Mouse (Mus musculus): Measurements from ENCODE around the gene Smarcd3. TPM values are rescaled to one million over a fixed set of nuclear protein-coding genes. Genes with fewer than 3 reads are reported as not detected.
"Not testable (repeated sequence)": the region's sequence is repeated elsewhere in the genome, so short reads cannot be mapped to it uniquely, and the experiment has no call there.

Gene Smarcd3
- total and polyA plus RNA-seq, 2 experiments from 2014 or later = 33.9 to 79.2 TPM

DNA sequence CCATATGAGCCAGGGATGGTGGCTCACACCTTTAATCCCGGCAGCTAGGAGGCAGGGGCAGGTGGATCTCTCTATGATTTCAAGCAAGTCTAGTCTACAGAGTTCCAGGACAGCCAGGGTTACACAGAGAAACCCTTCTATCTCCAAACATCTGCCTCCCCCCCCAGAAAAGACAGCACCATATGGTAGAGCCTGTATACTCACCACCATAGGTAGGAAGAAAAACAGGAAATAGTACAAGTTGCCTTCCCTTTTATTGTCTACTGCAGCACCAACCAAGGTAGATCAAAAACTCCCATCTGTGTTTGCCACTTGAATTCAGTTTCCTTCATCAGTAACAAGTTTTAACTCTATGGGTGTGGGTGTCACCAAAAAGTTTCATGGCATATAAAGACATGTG lies 48.3 kb downstream of the Smarcd3 start:
- Histone ChIP-seq H3K4me2 (ENCODE audit: low read depth, low read length) (peak overlapping the region; percentile 72), H3K4me3 (ENCODE audit: low read depth, low read length) (no peak overlapping the region), H3K36me3 (replicated peaks; ENCODE audit: control insufficient read depth, insufficient read depth, low read length) (peaks cover 42% of the 10 kb centered on the region), H3K9ac (replicated peaks; ENCODE audit: low read depth, low read length) (no peak overlapping the region), H3K4me1 (ENCODE audit: control insufficient read depth, insufficient read depth) (peaks cover 12% of the 10 kb centered on the region; the same call in 1 of the 2 replicates), H3K27ac (ENCODE audit: low read depth) (no peak overlapping the region), H3K27me3 (ENCODE audit: control insufficient read depth, insufficient read depth, low read length) (no peaks in the 10 kb centered on the region), H3K9me3 (replicated peaks; ENCODE audit: control insufficient read depth, low read length) (no peaks in the 10 kb centered on the region)
- ATAC-seq (ENCODE audit: insufficient read depth, low read depth) (no peak), DNase-seq (ENCODE audit: low spot score) (no peak)
- WGBS = 87% methylated on average over 1 of the region's 1 CpGs
- TF ChIP-seq EP300 (IDR thresholded peaks at IDR 0.05; ENCODE audit: low read depth) (no peak), CTCF (IDR thresholded peaks at IDR 0.05; ENCODE audit: low read depth) (no peak)

DNA sequence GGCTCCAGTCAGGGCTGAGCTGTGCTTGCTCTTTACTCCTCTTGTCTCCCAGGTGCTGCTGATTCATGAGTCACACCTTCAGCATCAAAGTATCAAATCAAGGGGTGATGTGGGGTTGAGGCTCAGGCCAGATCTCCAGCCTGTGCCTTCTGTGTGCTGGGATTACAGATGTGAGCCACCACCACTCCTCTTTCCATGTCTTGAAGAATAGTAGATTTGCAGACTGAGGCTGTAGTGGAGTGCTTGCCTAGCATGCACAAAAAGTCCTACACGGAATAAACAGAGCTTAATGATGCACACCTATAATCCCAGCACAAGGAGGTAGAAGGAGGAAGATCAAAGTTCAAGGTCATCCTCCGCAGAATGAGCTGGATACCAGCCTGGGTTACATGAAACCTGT lies 67.5 kb downstream of the Smarcd3 start, which contains the start of gene 4931409K22Rik:
Gene 4931409K22Rik (minus strand): TSS at position 101 of the 400 bp plus-strand sequence.
- Histone ChIP-seq H3K4me2 (ENCODE audit: low read depth, low read length) (no peak within 1 kb of the TSS), H3K4me1 (ENCODE audit: control insufficient read depth, insufficient read depth) (no peaks in the 10 kb centered on the region; the same call in 1 of the 2 replicates), H3K9ac (replicated peaks; ENCODE audit: low read depth, low read length) (no peak within 1 kb of the TSS), H3K9me3 (replicated peaks; ENCODE audit: control insufficient read depth, low read length) (no peaks in the 10 kb centered on the region), H3K27ac (ENCODE audit: low read depth) (no peak within 1 kb of the TSS), H3K36me3 (replicated peaks; ENCODE audit: control insufficient read depth, insufficient read depth, low read length) (no peaks in the 10 kb centered on the region), H3K27me3 (ENCODE audit: control insufficient read depth, insufficient read depth, low read length) (no peaks in the 10 kb centered on the region), H3K4me3 (ENCODE audit: low read depth, low read length) (no peak within 1 kb of the TSS)
- TF ChIP-seq EP300 (IDR thresholded peaks at IDR 0.05; ENCODE audit: low read depth) = no peak
- no peak for TF ChIP-seq CTCF (IDR thresholded peaks at IDR 0.05; ENCODE audit: low read depth)
- DNase-seq (ENCODE audit: low spot score) (no peak), ATAC-seq (ENCODE audit: insufficient read depth, low read depth) (no peak)
- 65% methylated on average over 2 of the region's 2 CpGs for WGBS

DNA sequence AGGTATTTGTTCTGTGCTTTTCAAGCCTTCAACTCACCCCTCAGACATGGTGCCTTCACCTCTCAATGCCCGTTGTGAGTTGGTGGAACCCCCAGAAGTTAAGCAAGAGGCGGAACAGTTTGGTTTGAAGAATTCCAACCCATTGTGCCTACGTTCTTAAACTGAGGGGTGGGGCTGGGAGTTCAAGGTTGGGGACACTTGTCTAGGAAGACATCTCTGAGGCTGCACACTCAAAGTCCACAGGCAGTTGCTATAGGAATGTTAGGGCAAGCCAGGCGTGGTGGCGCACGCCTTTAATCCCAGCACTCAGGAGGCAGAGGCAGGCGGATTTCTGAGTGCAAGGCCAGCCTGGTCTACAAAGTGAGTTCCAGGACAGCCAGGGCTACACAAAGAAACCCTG lies 68.9 kb downstream of the Smarcd3 start:
- not testable (repeated sequence) for ATAC-seq (ENCODE audit: insufficient read depth, low read depth); H3K4me3 ChIP-seq (ENCODE audit: low read depth, low read length)

DNA sequence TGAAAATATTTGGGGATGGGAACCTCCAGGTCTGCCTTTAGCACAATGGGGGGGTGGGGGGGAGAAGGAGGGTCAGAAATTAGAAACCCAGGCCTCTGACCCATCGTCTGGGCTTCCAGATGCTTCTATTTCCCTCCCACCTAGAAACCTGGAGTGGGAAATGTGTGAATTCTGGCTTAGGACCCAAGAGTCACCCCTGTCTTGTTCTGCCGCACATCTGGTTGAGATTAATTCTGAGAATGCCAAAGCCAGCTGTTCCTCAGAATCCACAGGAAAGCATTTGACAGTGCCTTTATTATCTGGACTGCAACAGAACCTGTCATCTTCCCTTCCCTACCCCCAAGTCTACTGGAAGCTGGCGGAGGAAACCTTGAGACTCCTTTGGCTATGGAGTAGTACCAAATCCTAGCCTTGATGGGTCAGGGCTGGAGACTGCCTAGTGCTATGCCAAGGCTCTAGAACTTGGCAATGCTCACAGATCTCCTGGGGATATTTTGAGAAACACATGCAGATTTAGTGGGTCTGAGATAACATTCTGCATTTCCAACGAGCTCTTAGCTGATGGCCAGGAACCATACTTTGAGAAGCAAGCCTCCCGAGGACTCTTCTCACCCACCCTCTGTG lies 70.5 kb downstream of the Smarcd3 start:
- no peak overlapping the region for H3K27ac ChIP-seq (ENCODE audit: low read depth)
- H3K9me3 ChIP-seq (replicated peaks; ENCODE audit: control insufficient read depth, low read length) = no peaks in the 10 kb centered on the region
- no peak overlapping the region for H3K4me3 ChIP-seq (ENCODE audit: low read depth, low read length)
- DNase-seq (ENCODE audit: low spot score) = no peak
- no peak overlapping the region for H3K4me2 ChIP-seq (ENCODE audit: low read depth, low read length)
- no peak overlapping the region for H3K9ac ChIP-seq (replicated peaks; ENCODE audit: low read depth, low read length)
- no peaks in the 10 kb centered on the region for H3K36me3 ChIP-seq (replicated peaks; ENCODE audit: control insufficient read depth, insufficient read depth, low read length)
- WGBS = 47% methylated on average over 5 of the region's 5 CpGs
- no peak for ATAC-seq (ENCODE audit: insufficient read depth, low read depth)
- TF ChIP-seq EP300 (IDR thresholded peaks at IDR 0.05; ENCODE audit: low read depth) (no peak), CTCF (IDR thresholded peaks at IDR 0.05; ENCODE audit: low read depth) (no peak)
- no peaks in the 10 kb centered on the region for H3K27me3 ChIP-seq (ENCODE audit: control insufficient read depth, insufficient read depth, low read length)
- H3K4me1 ChIP-seq (ENCODE audit: control insufficient read depth, insufficient read depth) = peaks cover 8% of the 10 kb centered on the region; the same call in 1 of the 2 replicates

More for the DNA sequence above, 68.9 kb downstream of the Smarcd3 start:
- H3K9me3 ChIP-seq (replicated peaks; ENCODE audit: control insufficient read depth, low read length); H3K27ac ChIP-seq (ENCODE audit: low read depth); H3K4me1 ChIP-seq (ENCODE audit: control insufficient read depth, insufficient read depth); H3K9ac ChIP-seq (replicated peaks; ENCODE audit: low read depth, low read length); H3K27me3 ChIP-seq (ENCODE audit: control insufficient read depth, insufficient read depth, low read length); H3K36me3 ChIP-seq (replicated peaks; ENCODE audit: control insufficient read depth, insufficient read depth, low read length); DNase-seq (ENCODE audit: low spot score); H3K4me2 ChIP-seq (ENCODE audit: low read depth, low read length): not testable (repeated sequence)
- WGBS = 89% methylated on average over 7 of the region's 7 CpGs

DNA sequence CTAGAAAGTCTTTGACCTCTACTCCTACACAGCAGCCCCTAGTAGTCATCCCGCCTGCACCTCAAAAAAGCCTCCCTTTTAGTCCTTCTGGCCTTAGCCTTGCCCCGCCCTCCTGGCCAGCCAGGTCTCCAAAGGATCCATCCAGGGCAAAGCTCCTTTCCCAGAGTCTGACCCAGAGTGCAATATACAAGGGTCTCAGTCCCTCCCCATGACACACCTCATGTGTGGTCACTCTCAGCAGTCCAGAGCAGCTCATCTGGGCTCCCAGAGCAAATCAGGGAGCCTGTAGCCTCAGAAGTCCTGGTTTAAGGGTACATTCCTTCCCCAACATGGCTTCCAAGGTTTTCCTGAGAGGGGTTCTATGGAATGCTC lies 72.9 kb downstream of the Smarcd3 start:
- no peak for TF ChIP-seq EP300 (IDR thresholded peaks at IDR 0.05; ENCODE audit: low read depth)
- no peak for TF ChIP-seq CTCF (IDR thresholded peaks at IDR 0.05; ENCODE audit: low read depth)
- H3K4me1 ChIP-seq (ENCODE audit: control insufficient read depth, insufficient read depth) = peaks cover 8% of the 10 kb centered on the region; the same call in 1 of the 2 replicates
- peak overlapping the region; percentile 35 for H3K4me2 ChIP-seq (ENCODE audit: low read depth, low read length)
- ATAC-seq (ENCODE audit: insufficient read depth, low read depth) = no peak
- no peaks in the 10 kb centered on the region for H3K36me3 ChIP-seq (replicated peaks; ENCODE audit: control insufficient read depth, insufficient read depth, low read length)
- H3K27ac ChIP-seq (ENCODE audit: low read depth) = no peak overlapping the region
- H3K9ac ChIP-seq (replicated peaks; ENCODE audit: low read depth, low read length) = no peak overlapping the region; the same call in 1 of the 2 replicates
- DNase-seq (ENCODE audit: low spot score) = no peak
- WGBS = 50% methylated on average over 2 of the region's 2 CpGs
- no peaks in the 10 kb centered on the region for H3K27me3 ChIP-seq (ENCODE audit: control insufficient read depth, insufficient read depth, low read length)
- no peak overlapping the region for H3K4me3 ChIP-seq (ENCODE audit: low read depth, low read length)
- H3K9me3 ChIP-seq (replicated peaks; ENCODE audit: control insufficient read depth, low read length) = no peaks in the 10 kb centered on the region
